Mouse (Mus musculus) CD4-positive helper T cell, adult 2 months (primary cell): ENCODE data around the gene Rbm3.
"Not testable (repeated sequence)": the region's sequence is repeated elsewhere in the genome, so short reads cannot be mapped to it uniquely, and the experiment has no call there.

Experiments used
- DNase-seq: peaks from one replicate; pipeline ENCODE4 v3.0.0-alpha.2; 2012; ENCODE audit warnings: low read depth, missing footprints, low spot score

The Rbm3 gene

DNA sequence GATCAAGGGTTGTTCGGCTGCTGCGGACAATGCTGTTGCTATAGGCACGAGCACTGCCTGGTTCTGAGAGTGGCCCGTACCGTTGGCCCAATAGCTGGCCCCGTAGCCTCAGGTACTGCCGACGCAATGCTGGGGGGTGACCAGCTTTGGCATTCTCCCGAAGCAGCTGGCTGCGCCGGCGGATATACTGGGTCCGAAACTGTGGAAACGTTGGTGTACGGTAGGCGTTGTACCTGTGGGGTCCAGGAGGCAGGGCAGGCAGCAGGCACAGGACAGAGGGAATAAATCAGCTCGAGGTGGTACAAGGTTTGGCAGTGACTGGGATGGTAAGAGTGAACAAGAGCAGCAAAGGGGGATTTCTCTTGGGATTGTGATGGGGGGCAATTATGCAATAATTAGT, 14.3 kb downstream of the Rbm3 start:
- no peak for DNase-seq

- no peak for DNase-seq
Measured at GRCm38 (mm10) chrX:8125235-8125634, 20.4 kb downstream of the Rbm3 start.

GRCm38 (mm10) chrX:8123821-8124470, 21.7 kb downstream of the Rbm3 start:
- DNase-seq: no peak

DNA sequence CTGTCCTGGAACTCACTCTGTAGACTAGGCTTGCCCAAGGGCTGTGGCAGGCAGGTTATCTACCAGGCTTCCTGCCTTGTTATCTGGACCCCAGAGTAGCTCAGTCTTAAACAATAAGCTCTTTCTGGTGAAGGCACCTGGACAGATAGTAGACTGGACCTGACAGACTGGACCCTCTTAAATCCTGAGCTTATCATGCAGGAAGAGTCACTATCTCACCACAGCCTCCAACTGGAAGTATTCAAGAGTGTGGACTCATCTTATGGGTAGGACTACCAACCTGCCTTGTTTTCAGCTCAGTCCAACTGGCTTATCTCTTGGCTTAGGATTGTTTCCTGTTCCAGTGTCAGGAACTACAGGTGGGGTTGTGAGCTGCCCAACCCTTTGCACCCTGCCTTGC, 28.4 kb downstream of the Rbm3 start:
- no peak for DNase-seq

DNA sequence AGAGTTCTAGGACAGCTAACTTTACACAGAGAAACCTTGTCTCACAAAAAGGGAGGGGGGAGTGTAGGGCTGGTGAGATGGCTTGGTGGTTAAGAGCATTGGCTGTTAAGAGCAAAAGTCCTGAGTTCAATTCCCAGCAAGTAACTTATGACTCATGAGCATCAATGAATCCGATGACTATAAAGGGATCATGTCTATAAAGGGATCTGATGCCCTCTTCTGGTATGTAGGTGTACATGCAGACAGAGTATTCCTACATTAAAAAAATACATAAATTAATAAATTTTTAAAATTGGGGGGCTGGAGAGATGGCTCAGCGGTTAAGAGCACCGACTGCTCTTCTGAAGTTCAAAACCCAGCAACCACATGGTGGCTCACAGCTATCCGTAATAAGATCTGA, 30.4 kb downstream of the Rbm3 start:
- DNase-seq: peak; percentile 14

DNA sequence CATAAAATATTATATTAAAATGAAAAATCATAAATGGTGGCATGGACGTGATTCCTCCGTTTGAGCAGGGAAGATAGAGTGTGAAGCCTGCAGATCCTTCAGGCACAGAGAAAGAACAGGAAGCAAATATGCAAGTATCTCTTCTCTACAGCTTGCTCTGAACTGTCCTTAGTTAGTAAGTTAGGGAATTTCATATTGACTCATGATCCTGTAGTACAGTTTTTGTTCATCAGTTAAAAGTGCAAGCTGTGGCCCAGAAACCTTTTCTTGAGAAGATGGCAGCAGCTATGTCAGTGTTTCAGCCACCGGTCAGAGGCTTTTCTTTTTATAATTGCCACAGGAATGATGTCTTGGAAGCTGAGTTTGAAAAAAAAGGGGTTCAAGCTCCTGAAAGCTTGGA, 40.7 kb downstream of the Rbm3 start:
- no peak for DNase-seq

DNA sequence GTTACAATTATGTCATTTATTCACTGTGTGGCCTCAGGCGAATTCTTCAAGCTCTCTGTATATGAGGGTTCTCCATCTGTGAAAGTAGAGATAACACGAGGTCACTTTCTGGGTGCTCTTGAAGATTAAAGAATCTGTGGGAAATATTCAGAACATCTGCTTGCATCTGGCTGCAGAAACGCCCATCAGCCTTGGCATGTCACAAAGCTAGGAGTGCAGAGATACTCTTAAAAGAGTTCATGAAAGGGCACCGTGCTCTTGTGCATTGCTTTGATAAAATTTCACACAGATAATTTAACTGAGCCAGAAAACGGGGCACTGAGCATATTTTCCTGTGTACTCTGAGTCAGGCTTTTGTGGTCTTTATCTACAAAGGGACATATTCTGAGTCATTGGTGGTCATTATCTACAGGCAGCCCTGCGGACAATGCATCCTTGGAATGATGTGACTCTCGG, 43.4 kb downstream of the Rbm3 start:
- DNase-seq: no peak

GRCm38 (mm10) chrX:8101017-8101416, 44.7 kb downstream of the Rbm3 start:
- no peak for DNase-seq

GRCm38 (mm10) chrX:8099435-8099834, 46.2 kb downstream of the Rbm3 start:
- peak; percentile 20 for DNase-seq

DNA sequence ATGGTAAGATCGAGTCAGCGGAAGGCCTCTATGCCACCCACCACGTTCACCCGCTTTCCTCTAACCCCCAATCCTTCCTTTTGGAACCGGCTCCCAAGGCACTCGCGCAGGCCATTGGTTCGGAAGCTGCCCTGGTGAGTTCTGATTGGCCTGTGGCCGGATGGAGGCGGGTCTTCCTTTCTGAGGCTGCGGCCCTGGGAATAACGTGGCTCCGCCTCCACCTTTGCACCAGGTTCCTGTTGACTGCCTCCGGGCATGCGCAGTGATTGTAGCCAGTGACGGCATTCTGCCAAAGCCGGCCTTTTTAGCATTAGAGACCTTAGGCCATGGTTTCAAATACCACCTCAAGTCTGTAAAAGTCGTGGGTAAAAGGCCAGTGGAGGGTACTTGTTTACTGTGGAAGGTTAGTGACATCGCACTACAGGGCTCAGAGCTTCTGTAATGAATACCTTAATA, 48.9 kb downstream of the Rbm3 start:
- DNase-seq: peak; percentile 97

DNA sequence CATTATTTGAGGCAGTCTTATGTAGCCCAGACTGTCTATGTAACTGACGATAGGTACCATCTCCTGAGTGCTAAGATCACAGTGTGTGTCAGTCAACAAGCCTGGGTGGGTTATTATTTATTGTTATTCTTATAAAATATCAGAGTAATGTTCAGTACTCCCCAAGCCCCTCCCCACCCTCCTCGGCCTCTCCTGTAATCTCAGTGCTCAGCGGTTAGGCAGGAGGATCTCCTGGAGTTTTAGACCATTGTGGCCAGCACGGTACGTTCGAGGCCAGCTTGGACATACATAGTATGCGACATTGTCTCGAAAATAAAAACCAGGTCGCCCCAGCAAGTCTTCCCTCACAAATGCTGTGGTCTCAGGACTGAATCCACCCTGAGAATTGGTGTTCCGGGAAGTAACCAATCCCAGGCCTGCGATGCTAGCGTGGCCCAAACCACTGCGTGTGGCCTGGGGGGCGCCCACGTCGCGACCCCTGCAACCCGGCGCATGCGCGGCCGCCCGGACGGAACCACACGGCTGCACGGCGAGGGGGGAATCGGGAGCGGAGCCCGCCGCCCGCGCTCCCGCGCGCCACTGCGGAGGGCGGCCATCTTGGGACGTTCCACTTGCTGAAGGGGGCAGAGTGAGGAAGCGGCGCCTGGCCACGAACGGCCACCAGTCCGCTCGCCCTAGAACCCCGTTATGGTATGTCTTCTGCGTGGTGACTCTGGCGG, 49.5 kb downstream of the Rbm3 start:
- DNase-seq: not testable (repeated sequence)

GRCm38 (mm10) chrX:8095546-8095945, 50.1 kb downstream of the Rbm3 start:
- peak; percentile 26 for DNase-seq

DNA sequence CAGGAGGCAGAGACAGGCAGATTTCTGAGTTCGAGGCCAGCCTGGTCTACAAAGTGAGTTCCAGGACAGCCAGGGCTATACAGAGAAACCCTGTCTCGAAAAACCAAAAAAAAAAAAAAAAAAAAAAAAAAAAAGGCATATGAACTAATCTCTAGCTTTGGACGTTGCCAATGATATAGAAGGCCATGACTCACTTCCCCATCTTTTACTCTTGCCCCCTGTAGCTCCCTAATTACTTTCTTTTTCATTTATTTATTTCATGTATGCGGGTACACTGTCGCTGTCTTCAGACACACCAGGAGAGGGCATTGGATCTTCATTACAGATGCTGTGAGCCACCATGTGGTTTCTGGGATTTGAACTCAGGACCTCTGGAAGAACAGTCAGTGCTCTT, 54.7 kb downstream of the Rbm3 start:
- DNase-seq: not testable (repeated sequence)

- DNase-seq: peak; percentile 71
Measured at GRCm38 (mm10) chrX:8090346-8090953, 55.2 kb downstream of the Rbm3 start, which contains the start of gene Was. TSS of gene Was (minus strand) at chrX:8090498.

GRCm38 (mm10) chrX:8089746-8090145, 55.9 kb downstream of the Rbm3 start:
- DNase-seq: no peak
